Mouse (Mus musculus) liver, embryonic 15.5 days (tissue): ENCODE results near the gene Gm10057. TPM values are rescaled to one million over a fixed set of nuclear protein-coding genes. Genes with fewer than 3 reads are reported as not detected.
"Not testable (repeated sequence)": the region's sequence is repeated elsewhere in the genome, so short reads cannot be mapped to it uniquely, and the experiment has no call there.

Experiments used
- ATAC-seq: fragments of 200-750 bp; cut with Nextera tagmentation; 2 replicates; pipeline ENCODE4 v1.8.0; 2017; ENCODE audit warnings: moderate number of reproducible peaks, mild to moderate bottlenecking, moderate library complexity; ENCODE audit not compliant: insufficient read depth
- H3K27ac ChIP-seq: fragments of 300-500 bp; sonication (generic); replicated peaks from 2 replicates; pipeline ENCODE4 v1.5.1; 2015; ENCODE audit warnings: mild to moderate bottlenecking, inconsistent platforms
- H3K27me3 ChIP-seq: fragments of 300-500 bp; sonication (generic); 2 replicates; pipeline ENCODE4 v1.6.1; 2015; ENCODE audit warnings: mild to moderate bottlenecking, inconsistent platforms
- H3K36me3 ChIP-seq: fragments of 300-500 bp; sonication (generic); replicated peaks from 2 replicates; pipeline ENCODE4 v1.6.1; 2015; ENCODE audit warnings: moderate library complexity, mild to moderate bottlenecking, inconsistent platforms
- H3K4me1 ChIP-seq: fragments of 300-500 bp; sonication (generic); replicated peaks from 2 replicates; pipeline ENCODE4 v1.6.1; 2015; ENCODE audit warnings: inconsistent platforms
- H3K4me2 ChIP-seq: fragments of 300-500 bp; sonication (generic); 2 replicates; pipeline ENCODE4 v1.6.1; 2015; ENCODE audit warnings: moderate library complexity, mild to moderate bottlenecking, inconsistent platforms
- H3K4me3 ChIP-seq: fragments of 300-500 bp; sonication (generic); replicated peaks from 2 replicates; pipeline ENCODE4 v1.5.1; 2015; ENCODE audit warnings: mild to moderate bottlenecking, inconsistent platforms
- H3K9ac ChIP-seq: fragments of 300-500 bp; sonication (generic); 2 replicates; pipeline ENCODE4 v1.6.1; 2015; ENCODE audit warnings: moderate library complexity, mild to moderate bottlenecking, inconsistent platforms
- H3K9me3 ChIP-seq: fragments of 300-500 bp; sonication (generic); replicated peaks from 2 replicates; pipeline ENCODE4 v1.6.1; 2016; ENCODE audit warnings: inconsistent platforms
- polyA plus RNA-seq: library from polyadenylated mRNA; unstranded; fragments of >200 nt; fragmentation: Nextera tagmentation; extraction: Ambion mirVana; gene quantifications from 2 replicates; pipeline ENCODE4 v1.2.1, GENCODE M21; 2015

The Gm10057 gene
- not detected in 2 replicates for polyA plus RNA-seq

GRCm38 (mm10) chrX:154054939-154055338, at the start of gene Gm10057:
TSS of gene Gm10057 (minus strand) at chrX:154055039.
- not testable (repeated sequence) for H3K27ac ChIP-seq, H3K9ac ChIP-seq, H3K27me3 ChIP-seq, H3K4me1 ChIP-seq, ATAC-seq, H3K4me2 ChIP-seq, H3K36me3 ChIP-seq, H3K4me3 ChIP-seq, H3K9me3 ChIP-seq

- H3K27me3 ChIP-seq, H3K4me2 ChIP-seq, H3K4me3 ChIP-seq, H3K9me3 ChIP-seq, H3K36me3 ChIP-seq, H3K4me1 ChIP-seq, H3K9ac ChIP-seq, ATAC-seq, H3K27ac ChIP-seq: not testable (repeated sequence)
Measured at GRCm38 (mm10) chrX:154033727-154034126, 21.1 kb downstream of the Gm10057 start, which contains the start of gene 4921511M17Rik. TSS of gene 4921511M17Rik (minus strand) at chrX:154033827.

GRCm38 (mm10) chrX:154012540-154012939, 42.3 kb downstream of the Gm10057 start, which contains the start of gene Samt1:
TSS of gene Samt1 (minus strand) at chrX:154012640.
- not testable (repeated sequence) for H3K9me3 ChIP-seq, H3K4me1 ChIP-seq, H3K36me3 ChIP-seq, H3K27ac ChIP-seq, ATAC-seq, H3K4me2 ChIP-seq, H3K4me3 ChIP-seq, H3K27me3 ChIP-seq, H3K9ac ChIP-seq

Other genes starting within 250 kb of the Gm10057 start
- gene Spin2c, start 222.8 kb downstream of the Gm10057 start, polyA plus RNA-seq = 0.48 and 1.1 TPM in 2 replicates
- not detected in 2 replicates for gene Samt1, start 42.4 kb downstream of the Gm10057 start, polyA plus RNA-seq
- not detected in 2 replicates for gene 4921511M17Rik, start 21.2 kb downstream of the Gm10057 start, polyA plus RNA-seq
- gene Gm15140, start 65.6 kb upstream of the Gm10057 start, polyA plus RNA-seq = not detected in 2 replicates